Mouse (Mus musculus) megakaryocyte-erythroid progenitor cell, adult 5-6 weeks (primary cell): ENCODE measurements at regions not wholly inside any gene's neighbourhood (a gene's known extent, or its start where the extent isn't known, plus 50 kb on each side); places are given as distances from the start of the nearest gene placed in this dataset.
A peak's percentile ranks its signal among the peaks of the same experiment; 100 is the strongest.

ENCODE experiments used
- ATAC-seq: replicated peaks from 2 replicates; pipeline ENCODE4 v1.8.0; 2016; ENCODE audit warnings: mild to moderate bottlenecking, inconsistent platforms; ENCODE audit not compliant: severe bottlenecking, poor library complexity, low FRiP score, low TSS enrichment

- no peak for ATAC-seq
Observed at GRCm38 (mm10) chr19:44626261-44626660, 63.6 kb downstream of the Hif1an start.

- ATAC-seq, result no peak
Observed at GRCm38 (mm10) chr19:44629705-44630104, 67.1 kb downstream of the Hif1an start.

- no peak for ATAC-seq
Observed at GRCm38 (mm10) chr19:44631356-44632007, 68.8 kb downstream of the Hif1an start.

- no peak for ATAC-seq
Observed at GRCm38 (mm10) chr19:44637145-44637719, 74.6 kb downstream of the Hif1an start.

GRCm38 (mm10) chr19:44640021-44640420, 77.4 kb downstream of the Hif1an start:
- ATAC-seq, result no peak

- ATAC-seq, result no peak
Observed at GRCm38 (mm10) chr19:44640551-44640950, 77.9 kb downstream of the Hif1an start.

GRCm38 (mm10) chr19:44642294-44642693, 79.6 kb downstream of the Hif1an start:
- ATAC-seq, result no peak

- ATAC-seq, result no peak
Observed at GRCm38 (mm10) chr19:44644376-44644775, 81.7 kb downstream of the Hif1an start.

GRCm38 (mm10) chr19:44644929-44645328, 82.3 kb downstream of the Hif1an start:
- no peak for ATAC-seq

GRCm38 (mm10) chr19:44646548-44646947, 83.9 kb downstream of the Hif1an start:
- ATAC-seq, result no peak

GRCm38 (mm10) chr19:44649206-44649605, 86.6 kb downstream of the Hif1an start:
- no peak for ATAC-seq

- no peak for ATAC-seq
Observed at GRCm38 (mm10) chr19:44650841-44651240, 88.2 kb downstream of the Hif1an start.

GRCm38 (mm10) chr19:44651605-44652004, 89.0 kb downstream of the Hif1an start:
- no peak for ATAC-seq

- 0 out of 2 replicates have a peak, but pooled peaks have one; percentile 52 for ATAC-seq
Observed at GRCm38 (mm10) chr19:44655719-44656118, 93.1 kb downstream of the Hif1an start.

GRCm38 (mm10) chr19:44659316-44659715, 96.5 kb upstream of the Pax2 start:
- ATAC-seq, result no peak

- no peak for ATAC-seq
Observed at GRCm38 (mm10) chr19:44669535-44669958, 86.3 kb upstream of the Pax2 start.

GRCm38 (mm10) chr19:44674621-44675245, 81.1 kb upstream of the Pax2 start:
- no peak for ATAC-seq

- no peak for ATAC-seq
Observed at GRCm38 (mm10) chr19:44676555-44677120, 79.2 kb upstream of the Pax2 start.

GRCm38 (mm10) chr19:44677295-44677694, 78.5 kb upstream of the Pax2 start:
- ATAC-seq, result no peak

GRCm38 (mm10) chr19:44678686-44679085, 77.2 kb upstream of the Pax2 start:
- no peak for ATAC-seq

- ATAC-seq, result no peak
Observed at GRCm38 (mm10) chr19:44681675-44682074, 74.2 kb upstream of the Pax2 start.
